Mouse (Mus musculus) stomach, postnatal 0 days (tissue): ENCODE measurements around the gene Arhgap10. TPM values are rescaled to one million over a fixed set of nuclear protein-coding genes. Genes with fewer than 3 reads are reported as not detected.

ENCODE experiments used
- ATAC-seq: fragments of 200-750 bp; cut with Nextera tagmentation; 2 replicates; pipeline ENCODE4 v1.8.0; 2017; ENCODE audit not compliant: low FRiP score, low TSS enrichment
- DNase-seq: peaks from one replicate; pipeline ENCODE4 v3.0.0-alpha.2; 2016; ENCODE audit warnings: low spot score
- H3K27ac ChIP-seq: fragments of 300-500 bp; sonication (generic); replicated peaks from 2 replicates; pipeline ENCODE4 v1.5.1; 2014; ENCODE audit warnings: mild to moderate bottlenecking, control low read depth
- H3K27me3 ChIP-seq: fragments of 300-500 bp; sonication (generic); 2 replicates; pipeline ENCODE4 v1.6.1; 2014; ENCODE audit warnings: low read length; ENCODE audit not compliant: control insufficient read depth, insufficient read depth
- H3K36me3 ChIP-seq: fragments of 300-500 bp; sonication (generic); 2 replicates; pipeline ENCODE4 v1.6.1; 2014; ENCODE audit warnings: low read length, mixed read lengths; ENCODE audit not compliant: control insufficient read depth, insufficient read depth
- H3K4me1 ChIP-seq: fragments of 300-500 bp; sonication (generic); replicated peaks from 2 replicates; pipeline ENCODE4 v1.6.1; 2014; ENCODE audit warnings: antibody characterized with exemption; ENCODE audit not compliant: control insufficient read depth, insufficient read depth
- H3K4me2 ChIP-seq: fragments of 300-500 bp; sonication (generic); replicated peaks from 2 replicates; pipeline ENCODE4 v1.6.1; 2014; ENCODE audit warnings: low read depth, mild to moderate bottlenecking, control low read depth, moderate library complexity
- H3K4me3 ChIP-seq: fragments of 300-500 bp; sonication (generic); 2 replicates; pipeline ENCODE4 v1.5.1; 2014; ENCODE audit warnings: low read depth, low read length, control low read depth
- H3K9ac ChIP-seq: fragments of 300-500 bp; sonication (generic); 2 replicates; pipeline ENCODE4 v1.6.1; 2014; ENCODE audit warnings: mild to moderate bottlenecking, low read length, control low read depth, mixed read lengths
- H3K9me3 ChIP-seq: fragments of 300-500 bp; sonication (generic); 2 replicates; pipeline ENCODE4 v1.6.1; 2016; ENCODE audit warnings: low read length; ENCODE audit not compliant: control insufficient read depth
- CTCF ChIP-seq: IDR thresholded peaks from 2 replicates; pipeline ENCODE4 v1.5.1; 2016; ENCODE audit warnings: antibody characterized with exemption, low read depth, mild to moderate bottlenecking, moderate library complexity
- EP300 ChIP-seq: optimal IDR thresholded peaks from 2 replicates; pipeline ENCODE3; 2016; ENCODE audit warnings: antibody characterized with exemption
- WGBS: fragments of 180-500 bp; shearing (Covaris S2); extraction: QIAGEN DNeasy Blood & Tissue Kit; methylation state at CpG from one replicate; pipeline ENCODE4 v1.1.7; 2014; 5-methylcytosine and 5-hydroxymethylcytosine counted together
- polyA plus RNA-seq: library from polyadenylated mRNA; unstranded; fragments of >200 nt; fragmentation: Nextera tagmentation; extraction: Ambion mirVana; gene quantifications from 2 replicates; pipeline ENCODE4 v1.2.1, GENCODE M21; 2015

The Arhgap10 gene
- polyA plus RNA-seq, 1 experiment from 2014 or later: 18.8 TPM

GRCm38 (mm10) chr8:77355344-77355743 lies 162.4 kb downstream of the Arhgap10 start:
- ATAC-seq: no peak
- TF ChIP-seq EP300 (no peak), CTCF (no peak)
- Histone ChIP-seq H3K9ac (no peak overlapping the region), H3K4me3 (no peak overlapping the region), H3K36me3 (peaks cover 8% of the 10 kb centered on the region), H3K4me2 (no peak overlapping the region), H3K4me1 (no peaks in the 10 kb centered on the region), H3K9me3 (no peaks in the 10 kb centered on the region), H3K27ac (no peak overlapping the region), H3K27me3 (no peaks in the 10 kb centered on the region)
- 81% methylated on average over 5 of the region's 5 CpGs for WGBS
- no peak for DNase-seq

GRCm38 (mm10) chr8:77354189-77354588 lies 163.6 kb downstream of the Arhgap10 start:
- 78% methylated on average over 1 of the region's 1 CpGs for WGBS
- no peak for ATAC-seq

GRCm38 (mm10) chr8:77351177-77351860 lies 166.4 kb downstream of the Arhgap10 start:
- Histone ChIP-seq H3K4me2 (no peak overlapping the region), H3K27ac (no peak overlapping the region), H3K27me3 (no peaks in the 10 kb centered on the region), H3K9me3 (no peaks in the 10 kb centered on the region), H3K4me3 (no peak overlapping the region), H3K36me3 (peaks cover 3% of the 10 kb centered on the region), H3K9ac (no peak overlapping the region), H3K4me1 (no peaks in the 10 kb centered on the region)
- ATAC-seq: no peak
- TF ChIP-seq EP300 (no peak), CTCF (no peak)
- DNase-seq: no peak
- WGBS: 89% methylated on average over 9 of the region's 9 CpGs

More at GRCm38 (mm10) chr8:77354189-77354588, 163.6 kb downstream of the Arhgap10 start:
- Histone ChIP-seq H3K9me3 (no peaks in the 10 kb centered on the region), H3K4me3 (no peak overlapping the region), H3K27me3 (no peaks in the 10 kb centered on the region), H3K4me1 (no peaks in the 10 kb centered on the region), H3K9ac (no peak overlapping the region), H3K27ac (no peak overlapping the region), H3K36me3 (peaks cover 8% of the 10 kb centered on the region), H3K4me2 (no peak overlapping the region)
- no peak for TF ChIP-seq CTCF
- TF ChIP-seq EP300: no peak
- no peak for DNase-seq

GRCm38 (mm10) chr8:77350121-77350777 lies 167.5 kb downstream of the Arhgap10 start:
- no peak for ATAC-seq
- WGBS: 65% methylated on average over 4 of the region's 4 CpGs
- no peak for DNase-seq
- no peak for TF ChIP-seq CTCF
- no peak for TF ChIP-seq EP300
- no peak overlapping the region for H3K27ac ChIP-seq
- H3K9ac ChIP-seq: no peak overlapping the region
- H3K4me2 ChIP-seq: no peak overlapping the region
- H3K36me3 ChIP-seq: peaks cover 6% of the 10 kb centered on the region
- H3K27me3 ChIP-seq: no peaks in the 10 kb centered on the region
- no peaks in the 10 kb centered on the region for H3K4me1 ChIP-seq
- H3K4me3 ChIP-seq: no peak overlapping the region
- no peaks in the 10 kb centered on the region for H3K9me3 ChIP-seq

GRCm38 (mm10) chr8:77343916-77344315 lies 173.8 kb downstream of the Arhgap10 start:
- TF ChIP-seq CTCF (no peak), EP300 (no peak)
- Histone ChIP-seq H3K36me3 (peaks cover 7% of the 10 kb centered on the region; the same call in 1 of the 2 replicates), H3K4me1 (no peaks in the 10 kb centered on the region), H3K4me3 (no peak overlapping the region), H3K4me2 (no peak overlapping the region), H3K9ac (no peak overlapping the region), H3K27ac (no peak overlapping the region), H3K9me3 (no peaks in the 10 kb centered on the region), H3K27me3 (no peaks in the 10 kb centered on the region)
- ATAC-seq (no peak), DNase-seq (no peak)
- WGBS: 85% methylated on average over 6 of the region's 6 CpGs

GRCm38 (mm10) chr8:77343335-77343734 lies 174.4 kb downstream of the Arhgap10 start:
- peaks cover 7% of the 10 kb centered on the region; the same call in 1 of the 2 replicates for H3K36me3 ChIP-seq
- no peak overlapping the region for H3K4me3 ChIP-seq
- no peak overlapping the region for H3K9ac ChIP-seq
- no peak overlapping the region for H3K27ac ChIP-seq
- WGBS: 92% methylated on average over 3 of the region's 3 CpGs
- H3K4me2 ChIP-seq: no peak overlapping the region
- H3K27me3 ChIP-seq: no peaks in the 10 kb centered on the region
- ATAC-seq (no peak), DNase-seq (no peak)
- TF ChIP-seq CTCF (peak; percentile 42), EP300 (no peak)
- H3K4me1 ChIP-seq: no peaks in the 10 kb centered on the region
- no peaks in the 10 kb centered on the region for H3K9me3 ChIP-seq
